Mouse (Mus musculus): ENCODE data around the gene Sez6l2.
A peak's percentile ranks its signal among the peaks of the same experiment; 100 is the strongest.

Sez6l2 gene

DNA sequence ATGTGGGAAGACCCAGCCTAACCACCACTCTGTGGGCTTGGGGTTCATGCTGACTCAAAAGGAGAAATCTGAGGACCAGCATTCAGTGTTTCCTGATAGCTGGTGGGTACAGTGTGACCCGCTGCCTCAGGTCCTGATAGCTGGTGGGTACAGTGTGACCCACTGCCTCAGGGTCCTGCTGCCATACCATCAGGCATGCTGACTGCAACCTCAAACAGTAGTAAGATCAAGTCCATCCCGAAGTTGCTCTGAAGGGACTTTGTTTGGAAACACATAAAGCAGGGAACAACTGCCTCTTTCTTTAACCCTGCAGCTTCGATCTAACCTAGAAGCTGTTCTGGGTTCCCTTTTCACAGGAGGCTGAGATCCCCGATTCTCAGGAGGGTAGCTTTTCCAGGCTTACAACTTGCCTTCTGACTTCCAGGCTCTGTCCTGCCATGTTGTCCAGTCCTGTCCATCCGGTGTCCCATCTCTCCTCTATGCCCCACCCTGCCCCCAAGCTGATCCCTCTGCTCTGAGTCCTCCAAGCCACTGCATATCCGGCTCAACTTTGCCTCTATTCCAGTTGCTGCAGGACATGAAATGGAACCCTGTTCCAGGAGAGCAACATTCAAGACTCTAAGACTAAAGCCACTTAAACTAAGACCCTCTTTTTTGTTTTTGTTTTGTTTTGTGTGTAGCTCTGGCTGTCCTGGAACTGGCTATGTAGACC lies 57.1 kb downstream of the Sez6l2 start:
- DNase-seq (ENCODE audit: low read depth, low spot score) = no peak

DNA sequence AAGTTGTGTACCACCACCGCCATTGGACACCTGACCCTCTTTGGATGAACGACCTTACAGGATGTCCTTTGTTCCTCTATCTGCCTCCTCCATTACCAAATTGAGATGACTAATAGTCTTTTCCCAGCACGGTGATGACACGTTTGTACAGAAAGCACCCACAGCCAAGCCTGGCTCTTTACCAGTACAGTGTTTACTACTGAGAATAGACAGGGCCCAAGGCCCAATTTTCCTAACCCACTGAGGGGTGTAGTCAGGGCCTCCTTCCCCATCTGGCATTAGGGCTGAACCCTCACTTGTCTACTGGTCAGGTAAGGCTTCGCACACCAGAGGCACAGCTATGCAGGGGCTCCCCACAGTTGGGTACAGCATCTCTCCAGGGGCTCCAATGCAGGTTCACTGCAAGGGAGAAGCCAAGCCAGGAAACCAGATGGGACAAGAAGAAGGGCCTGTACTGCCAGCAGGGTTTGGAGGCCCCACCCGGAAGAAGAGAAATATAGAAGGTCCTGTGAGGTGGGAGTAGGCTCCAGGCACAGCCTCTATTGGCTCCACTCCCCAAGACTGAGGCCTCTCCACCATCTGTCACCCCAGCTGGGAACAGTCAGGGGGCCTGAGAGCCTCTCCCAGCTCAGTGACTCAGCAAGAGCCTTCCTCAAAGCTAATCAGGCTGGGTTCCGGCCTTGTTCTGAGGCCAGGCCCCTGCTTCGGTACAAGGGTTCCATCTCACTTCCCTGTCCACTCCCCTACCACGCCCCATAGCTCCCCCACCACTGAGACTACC lies 58.1 kb downstream of the Sez6l2 start:
- no peak for DNase-seq (ENCODE audit: low read depth, low spot score)

DNA sequence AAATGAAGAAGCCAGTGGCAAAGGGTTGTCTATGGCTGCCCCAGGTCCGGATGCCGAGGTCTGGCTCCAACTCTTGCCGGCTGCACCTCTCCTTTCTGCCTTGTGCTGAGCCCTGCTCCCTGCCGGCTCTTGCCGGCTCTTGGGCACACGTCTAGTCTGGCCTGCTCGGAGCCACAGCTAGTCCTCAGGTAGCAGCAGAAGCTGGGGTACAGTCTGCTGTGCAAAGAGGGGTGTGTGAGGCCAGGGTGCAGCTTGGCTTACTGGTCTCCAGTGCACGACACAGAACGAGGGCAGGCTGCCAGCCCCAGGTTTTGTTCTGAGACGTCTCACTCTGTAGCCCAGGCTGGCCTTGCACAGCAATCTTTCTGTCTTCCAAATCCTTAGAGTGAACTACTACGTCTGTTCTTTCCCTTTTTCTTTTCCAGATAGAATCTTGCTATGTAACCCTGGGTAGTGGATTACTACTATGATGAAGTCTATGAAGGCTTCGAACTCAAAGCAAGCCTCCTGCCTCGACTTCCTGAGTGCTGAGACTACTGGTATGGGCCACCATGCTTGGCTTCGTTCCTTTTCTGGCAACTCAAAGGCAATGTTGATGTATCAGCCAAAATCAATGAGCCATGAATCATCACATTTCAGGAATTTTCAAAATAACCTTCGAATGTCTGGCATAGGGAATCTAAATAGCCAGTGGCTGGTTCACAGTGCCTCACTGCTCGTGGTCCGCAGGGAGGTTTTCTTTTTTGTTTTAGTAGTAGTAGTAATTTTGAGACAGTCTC lies 59.1 kb downstream of the Sez6l2 start:
- no peak for DNase-seq (ENCODE audit: low read depth, low spot score)

DNA sequence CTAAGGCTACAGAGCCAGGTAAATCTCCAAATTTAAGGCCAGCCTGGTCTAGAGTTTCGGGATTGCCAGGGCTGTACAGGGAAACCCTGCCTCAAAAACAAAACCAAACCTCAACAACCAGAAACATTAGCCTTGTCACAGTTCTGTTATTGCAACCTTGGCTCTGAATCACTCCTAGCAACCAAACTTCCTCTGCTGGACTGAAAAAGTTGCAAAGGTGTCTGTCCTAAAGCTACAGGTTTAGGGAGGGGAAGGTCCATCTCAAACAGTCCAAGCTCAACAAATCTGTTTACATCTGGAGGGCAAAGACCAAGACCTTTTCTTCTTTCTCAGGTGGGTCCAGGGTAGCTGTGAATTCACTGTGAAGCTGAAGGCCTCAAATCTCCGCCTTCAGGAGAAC lies 60.7 kb downstream of the Sez6l2 start:
- DNase-seq (ENCODE audit: low read depth, low spot score) = no peak

DNA sequence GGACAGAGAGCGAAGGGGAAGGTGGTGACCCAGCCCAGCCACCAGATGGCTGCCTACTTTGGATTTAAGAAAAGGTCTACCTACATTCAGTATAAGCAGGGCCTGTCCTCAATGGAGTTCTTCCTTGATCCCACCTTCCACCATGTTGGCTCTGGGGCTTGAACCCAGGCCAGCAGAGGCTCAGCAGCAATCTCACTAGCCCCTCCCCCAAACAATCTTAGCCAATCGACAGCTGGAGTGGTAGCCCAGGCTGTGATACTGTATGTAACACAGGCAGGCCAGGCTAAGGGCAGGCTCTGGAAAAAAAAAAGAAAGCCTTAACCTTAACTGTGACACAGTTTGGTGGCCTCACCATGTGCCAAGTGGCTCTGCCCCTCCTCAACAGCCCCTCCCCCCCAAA lies 61.4 kb downstream of the Sez6l2 start:
- no peak for DNase-seq (ENCODE audit: low read depth, low spot score)

DNA sequence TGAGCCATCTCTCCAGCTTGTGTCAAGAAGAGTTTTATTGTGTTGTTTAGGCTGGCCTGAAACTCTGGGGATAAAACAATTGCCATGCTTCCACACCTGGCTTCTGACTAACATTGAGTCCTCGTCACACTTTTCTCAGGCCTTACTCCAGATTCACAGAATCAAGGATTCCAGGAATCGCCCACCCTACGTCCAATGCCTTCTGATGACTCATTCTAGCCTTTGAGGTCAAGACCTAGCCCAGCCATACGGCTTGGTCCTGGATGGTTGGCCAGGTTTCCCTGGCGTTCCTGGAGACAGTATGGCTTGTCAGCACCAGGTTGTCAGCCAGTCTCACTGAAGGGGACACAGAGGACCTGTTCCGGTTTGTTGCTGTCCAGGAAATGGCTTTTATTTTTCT lies 62.0 kb downstream of the Sez6l2 start:
- DNase-seq (ENCODE audit: low read depth, low spot score) = no peak

DNA sequence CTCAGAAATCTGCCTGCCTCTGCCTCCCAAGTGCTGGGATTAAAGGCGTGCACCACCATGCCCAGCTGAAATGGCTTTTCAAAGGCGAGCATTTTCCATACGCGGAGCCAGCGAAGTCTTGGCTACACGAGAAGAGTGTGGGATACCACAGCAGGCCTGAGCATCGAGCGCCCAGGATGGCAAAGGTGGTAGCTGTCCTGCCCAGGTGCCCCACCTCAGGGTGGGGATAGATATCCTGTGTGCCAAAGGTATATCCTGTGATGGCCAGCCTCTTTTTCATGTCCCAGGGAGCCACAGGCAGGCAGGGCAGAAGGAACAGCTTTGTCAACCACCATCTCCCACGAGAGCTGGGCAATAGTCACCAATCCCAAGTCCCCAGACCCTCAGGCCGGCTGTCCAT lies 62.5 kb downstream of the Sez6l2 start:
- DNase-seq (ENCODE audit: low read depth, low spot score) = no peak

DNA sequence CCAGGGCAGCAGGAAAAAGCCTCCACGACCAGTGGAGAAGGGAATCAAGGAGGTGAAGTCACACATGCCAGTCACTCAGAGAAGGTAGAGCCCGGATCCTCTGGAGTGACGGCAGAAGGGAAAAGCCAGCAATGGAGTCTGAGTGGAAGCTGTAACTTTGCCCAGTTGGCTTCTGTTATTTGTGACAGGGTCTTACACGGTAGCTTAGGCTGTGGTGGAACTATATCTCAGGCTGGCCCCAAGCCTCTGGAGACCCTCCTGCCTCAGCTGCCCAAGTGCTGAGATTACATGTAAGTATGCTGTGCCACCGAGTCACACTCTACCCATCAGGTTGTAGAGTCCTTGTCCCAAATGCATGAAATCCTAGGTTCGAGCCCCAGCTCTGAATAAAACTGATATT lies 63.0 kb downstream of the Sez6l2 start:
- DNase-seq (ENCODE audit: low read depth, low spot score) = no peak

DNA sequence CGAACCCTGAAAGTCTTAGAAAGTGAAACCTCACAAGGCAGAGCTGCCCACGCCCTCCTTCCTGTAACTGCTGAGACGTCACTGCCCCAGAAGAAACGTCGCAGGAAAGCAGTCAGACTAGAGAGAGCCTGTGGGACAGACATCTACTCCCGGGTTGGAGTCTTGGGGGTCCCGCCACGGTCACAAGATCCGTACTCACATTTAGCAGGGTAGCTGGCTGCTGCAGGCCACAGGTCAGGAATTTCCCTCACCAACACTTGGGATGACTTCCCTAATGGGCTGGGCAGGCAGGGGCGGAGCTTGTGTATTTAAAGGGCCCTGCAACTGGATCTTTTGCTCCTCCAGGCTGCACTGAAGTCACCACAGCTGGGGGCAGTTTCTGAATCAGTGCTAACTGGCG lies 64.0 kb downstream of the Sez6l2 start, which contains the start of gene Mvp:
Gene Mvp, minus strand, starts transcription at position 302 of the 400 bp plus-strand sequence.
- peak; percentile 13 for DNase-seq (ENCODE audit: low read depth, low spot score)

DNA sequence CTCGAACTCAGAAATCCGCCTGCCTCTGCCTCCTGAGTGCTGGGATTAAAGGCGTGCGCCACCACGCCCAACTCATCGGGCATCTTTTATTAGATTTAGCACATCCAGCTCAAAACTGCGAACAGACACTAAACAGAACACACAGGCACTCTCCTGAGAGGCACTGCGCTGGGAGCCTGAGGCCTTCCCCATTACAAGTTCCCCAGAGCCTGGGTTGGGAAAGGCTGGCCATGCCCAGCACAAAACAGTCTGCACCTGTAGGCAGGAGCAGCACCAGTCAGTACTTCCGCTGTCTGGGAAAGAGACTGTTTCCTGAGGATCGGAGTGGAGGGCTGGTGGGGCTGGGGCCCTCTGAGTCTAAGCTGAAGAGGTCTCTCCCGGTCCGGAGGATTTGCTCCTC lies 64.6 kb downstream of the Sez6l2 start:
- no peak for DNase-seq (ENCODE audit: low read depth, low spot score)

DNA sequence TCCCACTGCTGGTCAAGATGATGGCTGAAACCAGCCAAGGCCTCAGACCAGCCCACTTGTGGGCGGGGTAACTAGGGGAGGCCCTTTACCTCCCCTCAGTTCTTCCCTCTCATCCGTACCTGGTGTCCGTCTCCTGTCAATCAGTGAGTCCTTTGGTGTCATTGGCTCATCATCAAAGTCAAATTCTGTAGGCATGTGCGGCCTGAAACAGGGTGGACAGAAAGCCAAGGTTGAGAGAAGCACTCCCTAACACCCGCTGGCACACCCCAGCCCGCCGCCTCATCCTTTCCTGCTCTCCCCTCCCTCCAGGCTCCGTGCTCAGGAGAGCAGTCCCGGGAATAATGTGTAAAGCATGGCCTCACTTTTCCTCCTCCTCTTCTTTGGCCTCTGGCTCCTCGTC lies 65.7 kb downstream of the Sez6l2 start:
- DNase-seq (ENCODE audit: low read depth, low spot score) = peak; percentile 35

DNA sequence TGATC lies 65.9 kb downstream of the Sez6l2 start, which contains the start of gene Pagr1b:
Gene Pagr1b, minus strand, starts transcription at position 4 of the 5 bp plus-strand sequence.
- DNase-seq (ENCODE audit: low read depth, low spot score) = no peak

DNA sequence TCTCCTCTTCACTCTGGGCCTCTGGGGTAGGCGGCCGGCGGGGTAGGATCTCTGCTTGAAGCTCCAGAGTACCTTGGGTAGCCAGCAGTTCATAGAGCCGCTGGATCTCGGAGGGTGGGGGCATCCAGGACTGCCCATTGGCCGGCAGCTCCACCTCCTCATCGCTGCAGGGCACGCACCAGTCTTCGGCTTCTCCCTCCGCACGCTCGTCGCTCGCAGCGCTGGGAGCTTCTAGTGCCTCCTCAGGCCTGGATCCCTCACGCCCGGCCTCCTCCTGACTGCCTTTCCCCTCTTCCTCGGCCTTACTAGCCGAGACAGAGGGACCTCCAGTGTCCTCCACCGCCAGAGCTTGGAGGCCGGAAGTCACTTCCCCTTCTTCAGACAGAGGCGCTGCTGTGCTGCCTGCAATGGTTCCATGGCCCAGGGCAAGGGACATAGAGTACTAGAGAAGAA lies 66.1 kb downstream of the Sez6l2 start:
- DNase-seq (ENCODE audit: low read depth, low spot score) = no peak

DNA sequence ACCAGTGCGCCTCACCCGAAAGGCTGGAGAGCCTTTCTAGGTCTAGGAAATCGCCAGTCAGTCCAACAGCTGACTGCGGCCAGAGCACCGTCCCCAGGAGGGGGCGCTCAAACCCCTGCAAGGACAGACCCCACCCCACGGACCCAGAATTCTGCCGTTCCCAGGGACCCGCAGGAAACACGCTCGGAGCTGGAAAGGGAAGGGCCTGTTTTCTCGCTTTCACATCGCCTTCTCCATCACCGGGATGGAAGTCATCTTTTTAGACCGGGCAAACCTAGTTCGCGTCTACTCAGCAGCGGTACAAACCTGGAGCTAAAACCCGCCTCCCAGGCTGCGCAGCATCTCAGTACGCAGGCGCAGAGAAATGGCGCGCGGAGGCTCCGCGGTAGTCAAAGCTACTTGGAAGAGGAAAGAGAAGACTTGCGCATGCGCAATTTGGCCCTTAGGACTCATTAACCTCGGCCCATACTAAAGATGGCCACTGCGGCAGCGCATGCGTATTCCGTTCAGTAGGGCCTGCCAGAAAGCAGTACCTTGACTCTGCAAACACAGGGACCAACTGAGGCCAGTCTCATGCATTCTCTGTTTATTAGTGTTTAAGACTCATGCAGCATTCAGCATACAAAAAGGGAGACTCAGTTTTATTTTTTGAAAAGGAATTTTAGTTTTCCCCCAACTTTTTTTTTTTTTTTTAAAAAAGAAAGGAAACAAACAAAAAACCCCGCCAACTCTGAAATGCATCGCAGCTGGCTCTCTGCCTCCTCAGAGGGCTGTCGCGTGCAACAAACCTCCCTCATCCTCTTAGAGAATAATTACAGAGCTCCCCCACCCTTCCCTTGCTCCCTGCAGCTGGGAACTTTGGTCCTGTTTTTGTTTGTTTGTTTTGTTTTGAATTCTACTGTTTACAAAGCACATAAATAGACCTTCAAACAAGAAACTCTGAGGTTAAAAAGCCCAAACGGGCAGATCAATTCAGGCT lies 66.9 kb downstream of the Sez6l2 start, which contains the start of gene Pagr1a:
Gene Pagr1a, minus strand, starts transcription at position 382 of the 979 bp plus-strand sequence.
- DNase-seq (ENCODE audit: low read depth, low spot score) = peak; percentile 100

DNA sequence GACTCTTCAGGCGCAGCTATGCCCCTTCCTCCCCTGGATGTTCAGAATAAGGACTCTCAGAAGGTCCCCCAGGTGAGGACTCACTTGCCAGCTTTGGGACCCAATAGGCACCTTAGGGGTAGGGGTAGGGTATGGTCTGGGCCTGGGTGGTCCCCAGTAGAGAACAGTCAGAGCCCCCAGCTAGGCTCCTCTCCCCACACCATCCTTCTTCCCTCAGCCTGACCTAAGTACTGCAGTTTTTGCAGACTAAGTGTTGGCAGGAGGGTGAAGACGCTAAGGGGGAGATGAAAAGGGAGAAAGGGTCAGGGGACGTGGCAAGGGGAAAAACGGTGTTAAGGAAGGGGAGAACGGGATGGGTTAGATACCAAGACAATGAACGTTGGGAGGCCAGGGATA lies 67.6 kb downstream of the Sez6l2 start:
- no peak for DNase-seq (ENCODE audit: low read depth, low spot score)

DNA sequence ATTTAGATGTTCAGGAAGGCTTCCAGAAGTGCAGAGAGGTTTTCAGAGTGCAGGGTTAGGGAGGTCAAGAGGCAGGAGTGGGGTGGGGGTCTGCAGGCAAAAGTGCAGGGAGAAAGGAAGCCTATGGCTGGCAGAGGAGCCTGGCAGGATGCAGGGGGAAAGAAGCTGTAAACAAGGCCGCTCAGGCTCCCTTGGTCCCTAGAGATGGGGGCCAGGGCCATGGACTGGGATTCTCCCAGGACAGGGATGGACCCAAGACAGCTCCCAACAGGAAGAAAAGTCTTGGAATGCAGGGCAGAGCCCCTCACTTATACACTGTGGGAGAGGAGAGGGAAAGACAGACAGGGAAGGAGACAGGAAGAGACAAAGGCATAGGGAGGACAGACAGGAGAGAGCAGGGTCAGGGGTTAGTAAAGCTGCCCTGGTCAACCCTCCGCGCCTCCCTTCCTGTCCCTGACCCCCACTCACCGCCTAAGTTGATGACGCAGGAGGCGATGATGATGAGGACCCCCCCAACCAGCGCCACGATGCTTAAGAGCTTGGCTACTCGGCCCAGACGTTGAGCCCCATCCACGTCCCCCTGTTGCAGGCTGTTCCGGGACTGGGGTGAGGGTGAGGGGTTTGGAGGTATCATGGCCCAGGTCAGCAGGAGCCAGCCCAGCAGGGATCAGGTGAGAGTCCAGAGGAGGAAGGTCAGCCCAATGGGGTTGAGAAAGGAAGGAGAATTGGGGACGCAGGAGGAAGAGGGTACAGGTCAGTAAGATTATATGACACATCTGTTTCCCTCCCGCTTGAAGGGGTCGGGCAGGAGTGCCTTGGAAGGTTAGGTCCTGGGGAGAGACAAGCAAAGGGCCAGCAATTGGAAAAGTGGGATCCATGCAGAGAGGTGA lies 68.3 kb downstream of the Sez6l2 start:
- no peak for DNase-seq (ENCODE audit: low read depth, low spot score)

DNA sequence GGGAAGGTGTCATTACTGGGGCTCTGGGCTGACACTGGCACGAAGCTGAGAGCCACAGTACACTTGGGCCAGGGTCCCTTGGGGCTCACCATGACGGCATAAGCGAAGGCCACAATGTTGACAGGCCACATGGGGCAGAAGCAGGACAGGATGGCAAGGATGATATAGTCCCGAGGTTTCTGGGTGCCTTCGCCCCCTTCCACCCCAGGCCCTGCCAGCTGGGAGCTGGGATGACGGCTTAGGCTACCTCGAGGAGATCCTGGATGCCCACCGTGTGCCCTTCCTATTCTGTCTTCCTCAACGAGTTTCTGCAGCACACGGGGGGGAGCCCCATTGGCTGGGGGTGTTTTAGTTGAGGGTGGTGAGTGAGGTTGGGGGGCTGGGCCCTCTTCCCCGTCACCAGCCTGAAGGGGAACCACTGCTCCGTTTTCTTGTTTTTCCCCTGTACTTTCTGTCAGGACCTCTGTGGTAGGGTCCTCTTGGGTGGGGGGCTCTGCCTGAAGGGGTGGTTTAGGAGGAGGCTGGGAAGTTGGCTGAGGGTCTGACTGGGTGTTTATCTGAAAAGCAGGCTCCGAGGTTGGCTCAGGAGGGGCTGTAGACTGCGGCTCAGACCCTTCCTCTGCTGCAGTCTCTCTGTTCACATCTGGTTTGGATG lies 69.1 kb downstream of the Sez6l2 start:
- DNase-seq (ENCODE audit: low read depth, low spot score) = no peak

DNA sequence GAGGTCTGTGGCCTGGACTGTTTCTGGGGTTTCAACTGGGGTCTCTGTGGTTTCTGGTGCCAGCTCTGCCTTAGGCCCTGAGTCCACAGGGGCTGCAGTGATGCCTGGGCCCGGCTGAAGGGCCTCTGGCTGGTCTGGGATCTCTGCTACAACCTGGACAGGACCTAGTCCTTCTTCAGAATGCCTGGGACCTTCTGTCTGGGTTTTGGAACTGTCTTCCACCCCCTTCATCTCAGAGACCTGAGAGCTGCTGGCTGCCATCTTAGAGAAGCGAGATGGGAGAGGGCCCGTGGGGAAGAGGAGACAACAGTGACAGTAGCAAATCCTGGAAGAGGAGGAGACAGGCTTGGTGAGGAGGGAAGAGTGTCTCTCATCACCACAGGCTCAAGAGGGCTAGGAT lies 69.7 kb downstream of the Sez6l2 start:
- no peak for DNase-seq (ENCODE audit: low read depth, low spot score)
